Mouse (Mus musculus) thymus, postnatal 14 days (tissue): ENCODE measurements around the gene Il12rb1.
"Not testable (repeated sequence)": the region's sequence is repeated elsewhere in the genome, so short reads cannot be mapped to it uniquely, and the experiment has no call there.

ENCODE experiments used
- DNase-seq: peaks from one replicate; pipeline ENCODE4 v3.0.0; 2021

Gene Il12rb1

GRCm38 (mm10) chr8:70801830-70802229 is 6.4 kb upstream of the Il12rb1 start:
- DNase-seq, result no peak

GRCm38 (mm10) chr8:70802786-70803510 is 5.3 kb upstream of the Il12rb1 start:
- DNase-seq, result no peak

- DNase-seq, result peak; percentile 93
Observed at GRCm38 (mm10) chr8:70803761-70804480, 4.3 kb upstream of the Il12rb1 start.

- peak; percentile 88 for DNase-seq
Observed at GRCm38 (mm10) chr8:70804481-70805206, 3.6 kb upstream of the Il12rb1 start, which contains the start of gene Mast3. TSS of gene Mast3 (minus strand) at chr8:70805054.

GRCm38 (mm10) chr8:70806541-70806940 is 1.7 kb upstream of the Il12rb1 start:
- DNase-seq, result peak; percentile 90

GRCm38 (mm10) chr8:70807304-70807703 is 945 bp upstream of the Il12rb1 start:
- no peak for DNase-seq

GRCm38 (mm10) chr8:70808955-70809701 is 879 bp downstream of the Il12rb1 start:
- peak; percentile 88 for DNase-seq

- peak; percentile 86 for DNase-seq
Observed at GRCm38 (mm10) chr8:70810962-70811680, 2.9 kb downstream of the Il12rb1 start.

GRCm38 (mm10) chr8:70812055-70812454 is 3.8 kb downstream of the Il12rb1 start:
- no peak for DNase-seq

- no peak for DNase-seq
Observed at GRCm38 (mm10) chr8:70812885-70813284, 4.6 kb downstream of the Il12rb1 start.

- no peak for DNase-seq
Observed at GRCm38 (mm10) chr8:70816679-70817078, 8.4 kb downstream of the Il12rb1 start.

- DNase-seq, result no peak
Observed at GRCm38 (mm10) chr8:70820101-70820935, 12.1 kb downstream of the Il12rb1 start.

- peak; percentile 77 for DNase-seq
Observed at GRCm38 (mm10) chr8:70821399-70821962, 13.2 kb downstream of the Il12rb1 start.

- DNase-seq, result no peak
Observed at GRCm38 (mm10) chr8:70821992-70822391, 13.7 kb downstream of the Il12rb1 start.

GRCm38 (mm10) chr8:70822594-70822993 is 14.3 kb downstream of the Il12rb1 start:
- DNase-seq, result not testable (repeated sequence)

- no peak for DNase-seq
Observed at GRCm38 (mm10) chr8:70823802-70824201, 15.6 kb downstream of the Il12rb1 start.

GRCm38 (mm10) chr8:70825816-70826215 is 17.6 kb downstream of the Il12rb1 start:
- no peak for DNase-seq

GRCm38 (mm10) chr8:70827010-70827409 is 18.8 kb downstream of the Il12rb1 start:
- DNase-seq, result no peak

GRCm38 (mm10) chr8:70827796-70828195 is 19.5 kb downstream of the Il12rb1 start:
- no peak for DNase-seq

GRCm38 (mm10) chr8:70831517-70831916 is 23.3 kb downstream of the Il12rb1 start:
- no peak for DNase-seq

GRCm38 (mm10) chr8:70832371-70832770 is 24.1 kb downstream of the Il12rb1 start:
- DNase-seq, result no peak
